Mouse (Mus musculus) brain, embryonic 14.5 days (tissue): Measurements from ENCODE around the gene Nup35. TPM values are rescaled to one million over a fixed set of nuclear protein-coding genes. Genes with fewer than 3 reads are reported as not detected.

Source experiments
- DNase-seq: peaks from one replicate; pipeline ENCODE4 v3.0.0-alpha.2; 2011; ENCODE audit warnings: low read depth
- CTCF ChIP-seq: fragments of 200-500 bp; IDR thresholded peaks from 2 replicates; pipeline ENCODE4 v1.5.1; 2012; ENCODE audit warnings: inconsistent platforms, mild to moderate bottlenecking, moderate library complexity, borderline replicate concordance; ENCODE audit not compliant: insufficient read depth, insufficient read length; ENCODE audit errors: extremely low read depth
- POLR2A ChIP-seq: fragments of 200-500 bp; IDR thresholded peaks from 2 replicates; pipeline ENCODE4 v1.6.1; 2012; ENCODE audit warnings: mild to moderate bottlenecking, inconsistent platforms, borderline replicate concordance; ENCODE audit not compliant: poor library complexity, insufficient read depth, insufficient read length, severe bottlenecking; ENCODE audit errors: extremely low read depth
- polyA plus RNA-seq: library from polyadenylated mRNA; depleted of rRNA; stranded (reverse); fragments of >200 nt; gene quantifications from 2 replicates; pipeline ENCODE4 v1.2.3, GENCODE M21; 2012; rRNA removed

The Nup35 gene
- polyA plus RNA-seq: 50.7 and 77.4 TPM in 2 replicates

GRCm38 (mm10) chr2:80616854-80617737, at the start of gene Nup35, which contains the start of gene Dusp19:
Nup35 (plus strand) TSS chr2:80617236.
Dusp19 (plus strand) TSS chr2:80617045.
- TF ChIP-seq CTCF (no peak), POLR2A (peak; percentile 69; the same call in 1 of the 2 replicates)
- DNase-seq: peak; percentile 98

GRCm38 (mm10) chr2:80567411-80567810, 49.6 kb upstream of the Nup35 start:
- TF ChIP-seq POLR2A (no peak), CTCF (no peak)

DNA sequence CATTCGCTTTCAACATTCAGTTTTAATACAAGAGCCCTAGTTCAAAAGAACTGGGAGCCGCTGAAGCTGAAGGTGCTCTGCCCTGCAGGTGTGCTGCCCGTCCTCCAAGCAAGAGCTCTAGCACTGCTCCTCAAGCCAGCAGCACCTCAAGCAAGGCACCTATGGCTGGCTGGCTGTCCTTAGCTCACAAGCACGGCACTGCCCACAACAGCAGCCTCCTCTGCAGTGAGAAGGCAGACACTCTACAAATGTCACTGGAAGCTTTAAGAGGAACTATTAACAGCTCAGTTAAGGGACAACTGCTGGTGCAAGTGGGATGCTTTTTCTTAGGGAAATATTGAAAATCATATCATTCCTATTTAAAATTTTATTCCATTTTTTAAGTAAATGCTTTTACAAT, 46.4 kb upstream of the Nup35 start:
- no peak for DNase-seq

More at GRCm38 (mm10) chr2:80567411-80567810, 49.6 kb upstream of the Nup35 start:
- DNase-seq: no peak

GRCm38 (mm10) chr2:80577286-80577685, 39.8 kb upstream of the Nup35 start:
- TF ChIP-seq POLR2A (no peak), CTCF (no peak)
- DNase-seq: no peak

More for the DNA sequence above, 46.4 kb upstream of the Nup35 start:
- no peak for TF ChIP-seq POLR2A

- no peak for TF ChIP-seq POLR2A
- no peak for TF ChIP-seq CTCF
- DNase-seq: no peak
Measured at GRCm38 (mm10) chr2:80579253-80579891, 37.7 kb upstream of the Nup35 start.

GRCm38 (mm10) chr2:80580311-80580961, 36.6 kb upstream of the Nup35 start:
- peak; percentile 67 for DNase-seq
- no peak for TF ChIP-seq POLR2A
- no peak for TF ChIP-seq CTCF

GRCm38 (mm10) chr2:80581043-80581711, 35.9 kb upstream of the Nup35 start, which contains the start of gene Nckap1:
Nckap1 (minus strand) TSS chr2:80581380.
- peak; percentile 92 for DNase-seq

DNA sequence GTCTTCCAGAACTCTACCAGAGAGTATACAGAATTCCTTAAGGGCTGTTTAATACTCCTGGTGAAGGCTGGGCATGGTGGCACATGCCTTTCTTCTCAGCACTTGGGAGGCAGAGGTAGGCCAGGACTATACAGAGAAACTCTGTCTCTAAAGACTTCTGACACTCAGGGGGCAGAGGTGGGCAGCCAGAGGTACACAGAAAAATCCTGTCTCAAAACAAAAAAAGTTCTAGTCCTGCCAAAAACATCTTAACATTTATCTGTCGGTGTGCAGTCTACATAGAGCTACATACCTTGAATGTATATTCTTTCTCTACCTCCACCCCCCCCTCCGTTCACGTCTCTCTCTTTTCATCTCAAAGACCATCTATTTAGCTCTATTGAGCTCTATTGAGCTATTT, 34.7 kb upstream of the Nup35 start:
- TF ChIP-seq CTCF (no peak), POLR2A (no peak)

More at GRCm38 (mm10) chr2:80581043-80581711, 35.9 kb upstream of the Nup35 start, which contains the start of gene Nckap1:
- peak; percentile 83 for TF ChIP-seq POLR2A
- TF ChIP-seq CTCF: peak; percentile 73

DNA sequence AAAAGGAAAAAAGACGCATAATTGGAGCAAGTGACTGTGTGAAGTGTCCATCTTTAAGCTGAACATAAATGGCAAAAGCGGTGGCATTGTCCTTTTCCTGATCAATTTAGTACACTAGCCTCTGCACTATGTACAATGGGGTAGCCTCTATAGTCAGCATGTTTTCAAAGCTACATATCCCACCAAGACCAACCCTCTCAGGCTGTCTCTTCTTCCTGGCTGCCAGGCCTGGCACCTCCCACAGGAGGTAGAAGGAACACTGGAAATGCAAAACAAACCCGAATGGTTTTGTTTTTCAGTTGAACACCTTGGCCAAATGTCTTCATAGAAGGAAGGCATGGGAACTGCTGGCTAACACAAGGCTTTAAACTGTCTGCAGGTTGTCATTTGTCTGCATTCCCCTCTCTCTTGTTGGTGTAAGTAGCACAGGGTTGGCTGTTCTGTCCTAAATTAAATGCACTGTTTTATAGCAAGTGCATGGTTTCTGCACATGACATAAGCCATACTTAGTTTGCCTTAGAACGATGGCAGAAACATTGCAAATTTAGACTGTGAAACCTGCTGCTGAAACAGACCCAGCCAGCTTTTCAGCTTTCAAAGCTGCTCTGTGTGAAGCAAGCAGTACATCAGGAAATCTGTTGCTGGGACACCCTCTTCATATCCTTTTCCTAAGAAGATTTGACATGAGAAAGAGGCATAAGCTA, 22.7 kb upstream of the Nup35 start:
- TF ChIP-seq POLR2A (no peak), CTCF (no peak)
- peak; percentile 52 for DNase-seq

More for the DNA sequence above, 34.7 kb upstream of the Nup35 start:
- DNase-seq: no peak

DNA sequence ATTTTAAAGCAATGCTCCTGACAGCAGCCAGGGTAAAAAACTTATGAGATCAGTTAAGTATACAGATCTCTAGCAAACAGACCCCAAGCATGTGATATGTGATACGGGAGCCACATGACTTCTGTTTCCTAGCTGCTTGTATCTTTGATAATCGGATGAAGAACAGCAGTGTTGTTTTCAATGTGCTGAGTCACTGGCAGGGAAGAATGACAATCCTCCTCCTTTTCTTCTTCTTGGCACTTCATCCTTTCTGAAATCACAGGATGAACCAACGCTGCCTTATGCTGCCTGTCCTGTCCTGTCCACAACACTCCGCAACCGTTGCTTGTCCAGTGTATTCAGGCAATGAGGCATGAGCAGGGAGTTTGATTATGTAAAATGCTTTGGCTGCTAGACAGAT, 20.1 kb upstream of the Nup35 start:
- no peak for DNase-seq
- TF ChIP-seq CTCF: no peak
- no peak for TF ChIP-seq POLR2A
